In the genomic region with DNA sequence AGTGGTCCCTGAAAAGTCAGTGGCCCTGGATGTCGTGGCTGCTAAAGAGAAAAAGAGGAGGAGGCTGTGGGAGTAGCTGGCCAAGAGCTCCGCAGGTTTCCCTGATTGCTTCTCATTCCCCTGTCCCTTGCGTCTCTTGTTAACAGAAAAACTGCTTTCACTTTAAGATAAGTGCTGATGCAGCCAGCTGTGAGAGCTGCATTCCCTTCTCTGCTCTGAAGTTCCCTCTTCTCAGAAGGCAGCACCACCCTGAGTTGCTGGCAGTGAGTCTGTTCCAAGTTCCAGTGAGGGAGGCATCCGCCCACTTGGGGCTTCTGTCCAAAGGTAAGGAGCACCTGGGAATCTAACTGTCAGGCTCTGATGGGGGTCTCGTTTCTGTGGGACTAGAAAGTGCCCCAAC, we compare ENCODE assay signal across 7 mouse cellular contexts.
DNase-seq lines count a peak whose midpoint lies in the region; ATAC-seq lines count a peak whose summit lies in the region.
"Not testable (repeated sequence)": the region's sequence is repeated elsewhere in the genome, so short reads cannot be mapped to it uniquely, and the experiment has no call there.

No protein-coding gene starts in this region.

- H3K4me2 ChIP-seq in heart, embryonic 13.5 days = 0 out of 2 replicates have a peak overlapping the region, but pooled peaks have one; percentile 18

- peak; percentile 10 to 29 for DNase-seq in heart, adult 18-20 months
- peak; percentile 18 for DNase-seq in kidney, adult 9 months
- DNase-seq in skeletal muscle tissue, adult 2 months (ENCODE audit: low read depth, low spot score) = peak; percentile 3
- DNase-seq in thymus, postnatal 14 days = peak; percentile 14

- 0 out of 2 replicates have a peak overlapping the region, but pooled peaks have one; percentile 24 for H3K27ac ChIP-seq in brown adipose tissue, adult 24 weeks (replicated peaks; ENCODE audit: low read depth, low read length)
- not testable (repeated sequence) for H3K27ac ChIP-seq in heart, embryonic 13.5 days (replicated peaks)
- H3K27ac ChIP-seq in macrophage = peak overlapping the region; percentile 69

- not testable (repeated sequence) for H3K27me3 ChIP-seq in heart, embryonic 13.5 days (replicated peaks)

- not testable (repeated sequence) for H3K9ac ChIP-seq in heart, embryonic 13.5 days

- H3K79me2 ChIP-seq in macrophage (ENCODE audit: inconsistent target) = peaks cover 34% of the 10 kb centered on the region; the same call in 1 of the 2 replicates

- H3K9me3 ChIP-seq in heart, embryonic 13.5 days = not testable (repeated sequence)

- H3K4me3 ChIP-seq in brown adipose tissue, adult 24 weeks (ENCODE audit: insufficient read depth, low read depth, low read length) = not testable (repeated sequence)
- 0 out of 2 replicates have a peak overlapping the region, but pooled peaks have one; percentile 8 for H3K4me3 ChIP-seq in heart, embryonic 13.5 days
- peak overlapping the region; percentile 43 for H3K4me3 ChIP-seq in macrophage (ENCODE audit: inconsistent target)

- 27% methylated on average over 5 of the region's 5 CpGs for WGBS in heart, embryonic 13.5 days
- 2% methylated on average over 5 of the region's 5 CpGs for WGBS in macrophage (ENCODE audit: missing documents)

- not testable (repeated sequence) for H3K36me3 ChIP-seq in heart, embryonic 13.5 days; macrophage (ENCODE audit: inconsistent target)

- not testable (repeated sequence) for ATAC-seq in heart, embryonic 13.5 days (ENCODE audit: extremely low read depth, insufficient number of reproducible peaks, low FRiP score, low TSS enrichment)

- H3K4me1 ChIP-seq in brown adipose tissue, adult 24 weeks (ENCODE audit: control insufficient read depth, insufficient read depth, insufficient read length, low read length); heart, embryonic 13.5 days: not testable (repeated sequence)
